Mouse (Mus musculus) MEL (cell line): ENCODE measurements around the gene Ptpra. TPM values are rescaled to one million over a fixed set of nuclear protein-coding genes. Genes with fewer than 3 reads are reported as not detected.
A peak's percentile ranks its signal among the peaks of the same experiment; 100 is the strongest.

ENCODE experiments used
- DNase-seq: peaks from one replicate; pipeline ENCODE4 v3.0.0; 2011; ENCODE audit warnings: low read depth, low spot score
- H3K27ac ChIP-seq: 2 replicates; pipeline ENCODE4 v1.5.1; 2012; ENCODE audit warnings: low read depth, mild to moderate bottlenecking, control low read depth, low read length, moderate library complexity; ENCODE audit not compliant: control insufficient read depth
- H3K27me3 ChIP-seq, 2 experiments: fragments of 150-350 bp in 1 of 2; sonication (generic) in 1 of 2; 2 replicates each; pipeline ENCODE4 v1.6.1; 2012; ENCODE audit warnings: low read length in 2 of 2, mild to moderate bottlenecking in 2 of 2, improper control_type of control experiment in 1 of 2, moderate library complexity in 1 of 2; ENCODE audit not compliant: insufficient read depth in 2 of 2, control insufficient read depth in 1 of 2
- H3K36me3 ChIP-seq, 2 experiments: 2 replicates each; pipeline ENCODE4 v1.6.1; 2012 to 2014; ENCODE audit warnings: low read length in 2 of 2, improper control_type of control experiment in 1 of 2, inconsistent platforms in 1 of 2, mild to moderate bottlenecking in 1 of 2; ENCODE audit not compliant: insufficient read depth in 2 of 2, control insufficient read depth in 1 of 2
- H3K4me1 ChIP-seq, 2 experiments: fragments of 150-350 bp in 1 of 2; sonication (generic) in 1 of 2; 2 replicates each; pipeline ENCODE4 v1.6.1; 2012; ENCODE audit warnings: low read length in 2 of 2, improper control_type of control experiment in 1 of 2, mild to moderate bottlenecking in 1 of 2; ENCODE audit not compliant: insufficient read depth in 2 of 2, control insufficient read depth in 1 of 2
- H3K4me3 ChIP-seq, 2 experiments: fragments of 150-350 bp in 1 of 2; sonication (generic) in 1 of 2; 2 replicates each; pipeline ENCODE4 v1.5.1; 2012; ENCODE audit warnings: low read depth in 2 of 2, low read length in 2 of 2, mild to moderate bottlenecking in 2 of 2, moderate library complexity in 2 of 2, control low read depth in 1 of 2, improper control_type of control experiment in 1 of 2; ENCODE audit not compliant: control insufficient read depth in 1 of 2, insufficient read depth in 1 of 2
- H3K79me2 ChIP-seq: 2 replicates; pipeline ENCODE4 v1.6.1; 2012; ENCODE audit warnings: mild to moderate bottlenecking, low read length, moderate library complexity; ENCODE audit not compliant: control insufficient read depth, poor library complexity, insufficient read depth
- H3K9ac ChIP-seq: 2 replicates; pipeline ENCODE4 v1.6.1; 2012; ENCODE audit warnings: low read depth, mild to moderate bottlenecking, control low read depth, low read length, moderate library complexity; ENCODE audit not compliant: control insufficient read depth, poor library complexity, severe bottlenecking
- H3K9me3 ChIP-seq: fragments of 150-350 bp; sonication (generic); replicated peaks from 2 replicates; pipeline ENCODE4 v1.6.1; 2012; ENCODE audit warnings: mild to moderate bottlenecking, low read length, improper control_type of control experiment, moderate library complexity; ENCODE audit not compliant: insufficient read depth
- BHLHE40 ChIP-seq: IDR thresholded peaks from 2 replicates; pipeline ENCODE4 v1.6.1; 2012; ENCODE audit warnings: low read depth, mild to moderate bottlenecking, inconsistent platforms, low read length, improper control_type of control experiment, borderline replicate concordance
- CHD2 ChIP-seq: IDR thresholded peaks from 2 replicates; pipeline ENCODE4 v1.6.1; 2011; ENCODE audit warnings: low read length, improper control_type of control experiment
- CTCF ChIP-seq, 3 experiments: IDR thresholded peaks in 2 of 3; conservative IDR thresholded peaks in 1 of 3; 2 replicates each; pipeline ENCODE4 v1.5.1; 2011 to 2012; ENCODE audit warnings: low read length in 3 of 3, low read depth in 2 of 3, mild to moderate bottlenecking in 2 of 3, improper control_type of control experiment in 1 of 3, inconsistent platforms in 1 of 3, mixed read lengths in 1 of 3, moderate library complexity in 1 of 3; ENCODE audit not compliant: control insufficient read depth in 1 of 3, insufficient read depth in 1 of 3, poor library complexity in 1 of 3, severe bottlenecking in 1 of 3
- ELF1 ChIP-seq: IDR thresholded peaks from 2 replicates; pipeline ENCODE4 v1.6.1; 2014; ENCODE audit warnings: low read depth, mild to moderate bottlenecking, inconsistent platforms, low read length, improper control_type of control experiment, moderate library complexity
- EP300 ChIP-seq, 2 experiments: IDR thresholded peaks; 2 replicates each; pipeline ENCODE4 v1.6.1; 2011; ENCODE audit warnings: improper control_type of control experiment in 2 of 2, low read length in 2 of 2, low read depth in 1 of 2, mild to moderate bottlenecking in 1 of 2
- ETS1 ChIP-seq: IDR thresholded peaks from 2 replicates; pipeline ENCODE4 v1.6.1; 2012; ENCODE audit warnings: low read depth, mild to moderate bottlenecking, inconsistent platforms, low read length, improper control_type of control experiment, moderate library complexity
- GABPA ChIP-seq: IDR thresholded peaks from 2 replicates; pipeline ENCODE4 v1.6.1; 2012; ENCODE audit warnings: low read depth, mild to moderate bottlenecking, inconsistent platforms, low read length, improper control_type of control experiment, moderate library complexity
- GATA1 ChIP-seq: IDR thresholded peaks from 2 replicates; pipeline ENCODE4 v1.6.1; 2011; ENCODE audit warnings: low read depth, low read length, improper control_type of control experiment
- HCFC1 ChIP-seq: IDR thresholded peaks from 2 replicates; pipeline ENCODE4 v1.6.1; 2012; ENCODE audit warnings: low read depth, mild to moderate bottlenecking, inconsistent platforms, low read length, improper control_type of control experiment, moderate library complexity
- JUND ChIP-seq: IDR thresholded peaks from 2 replicates; pipeline ENCODE4 v1.6.1; 2011; ENCODE audit warnings: low read depth, mild to moderate bottlenecking, improper control_type of control experiment, low read length
- KAT2A ChIP-seq: conservative IDR thresholded peaks from 2 replicates; pipeline ENCODE4 v1.6.1; 2012; ENCODE audit warnings: low read depth, low read length, improper control_type of control experiment, inconsistent platforms
- MAFK ChIP-seq: IDR thresholded peaks from 2 replicates; pipeline ENCODE4 v1.6.1; 2011; ENCODE audit warnings: low read depth, mild to moderate bottlenecking, low read length, improper control_type of control experiment, borderline replicate concordance
- MAX ChIP-seq: IDR thresholded peaks from 2 replicates; pipeline ENCODE4 v1.6.1; 2011; ENCODE audit warnings: low read length, improper control_type of control experiment
- MEF2A ChIP-seq: IDR thresholded peaks from 2 replicates; pipeline ENCODE4 v1.6.1; 2014; ENCODE audit warnings: low read depth, mild to moderate bottlenecking, inconsistent platforms, low read length, improper control_type of control experiment; ENCODE audit not compliant: poor library complexity, insufficient replicate concordance, severe bottlenecking; ENCODE audit errors: extremely low read depth
- MXI1 ChIP-seq: IDR thresholded peaks from 2 replicates; pipeline ENCODE4 v1.6.1; 2011; ENCODE audit warnings: mild to moderate bottlenecking, low read depth, low read length, improper control_type of control experiment
- MYC ChIP-seq: IDR thresholded peaks from 2 replicates; pipeline ENCODE4 v1.6.1; 2011; ENCODE audit warnings: low read depth, mild to moderate bottlenecking, low read length, improper control_type of control experiment, moderate library complexity
- NELFE ChIP-seq: IDR thresholded peaks from 2 replicates; pipeline ENCODE4 v1.6.1; 2011; ENCODE audit warnings: low read depth, low read length, improper control_type of control experiment
- POLR2A ChIP-seq, 2 experiments: IDR thresholded peaks; 2 replicates each; pipeline ENCODE4 v1.6.1; 2011 to 2012; ENCODE audit warnings: low read length in 2 of 2, mild to moderate bottlenecking in 2 of 2, control low read depth in 1 of 2, improper control_type of control experiment in 1 of 2, low read depth in 1 of 2, moderate library complexity in 1 of 2; ENCODE audit not compliant: control insufficient read depth in 1 of 2, insufficient read depth in 1 of 2, poor library complexity in 1 of 2
- POLR2AphosphoS2 ChIP-seq: IDR thresholded peaks from 2 replicates; pipeline ENCODE4 v1.6.1; 2011; ENCODE audit warnings: low read length, improper control_type of control experiment
- POLR2AphosphoS5 ChIP-seq: IDR thresholded peaks from 2 replicates; pipeline ENCODE4 v1.6.1; 2012; ENCODE audit warnings: low read depth, borderline replicate concordance, mild to moderate bottlenecking, inconsistent platforms, low read length, moderate library complexity, mixed read lengths
- RAD21 ChIP-seq: IDR thresholded peaks from 2 replicates; pipeline ENCODE4 v1.6.1; 2011; ENCODE audit warnings: mild to moderate bottlenecking, low read depth, low read length, improper control_type of control experiment
- RCOR1 ChIP-seq: IDR thresholded peaks from 2 replicates; pipeline ENCODE4 v1.6.1; 2012; ENCODE audit warnings: low read depth, mild to moderate bottlenecking, inconsistent platforms, low read length, improper control_type of control experiment
- SIN3A ChIP-seq: IDR thresholded peaks from 2 replicates; pipeline ENCODE4 v1.6.1; 2012; ENCODE audit warnings: low read length, improper control_type of control experiment, inconsistent platforms
- SMC3 ChIP-seq: IDR thresholded peaks from 2 replicates; pipeline ENCODE4 v1.6.1; 2011; ENCODE audit warnings: low read depth, low read length, improper control_type of control experiment
- TBP ChIP-seq: IDR thresholded peaks from 2 replicates; pipeline ENCODE4 v1.8.0; 2011; ENCODE audit warnings: low read depth, low read length, improper control_type of control experiment
- TCF12 ChIP-seq: IDR thresholded peaks from 2 replicates; pipeline ENCODE4 v1.6.1; 2014; ENCODE audit warnings: low read depth, mild to moderate bottlenecking, inconsistent platforms, low read length, improper control_type of control experiment, moderate library complexity
- UBTF ChIP-seq: IDR thresholded peaks from 2 replicates; pipeline ENCODE4 v1.6.1; 2012; ENCODE audit warnings: low read depth, mild to moderate bottlenecking, inconsistent platforms, low read length, improper control_type of control experiment, moderate library complexity, borderline replicate concordance; ENCODE audit not compliant: insufficient read depth
- USF1 ChIP-seq: IDR thresholded peaks from 2 replicates; pipeline ENCODE4 v1.6.1; 2014; ENCODE audit warnings: low read depth, mild to moderate bottlenecking, inconsistent platforms, low read length, improper control_type of control experiment, moderate library complexity
- USF2 ChIP-seq, 2 experiments: IDR thresholded peaks; 2 replicates each; pipeline ENCODE4 v1.6.1; 2011 to 2012; ENCODE audit warnings: improper control_type of control experiment in 2 of 2, low read length in 2 of 2, borderline replicate concordance in 1 of 2, inconsistent platforms in 1 of 2, low read depth in 1 of 2, mild to moderate bottlenecking in 1 of 2; ENCODE audit not compliant: insufficient read depth in 1 of 2
- ZC3H11A ChIP-seq: IDR thresholded peaks from 2 replicates; pipeline ENCODE4 v1.6.1; 2012; ENCODE audit warnings: low read depth, mild to moderate bottlenecking, inconsistent platforms, low read length, improper control_type of control experiment
- ZMIZ1 ChIP-seq: IDR thresholded peaks from 2 replicates; pipeline ENCODE4 v1.6.1; 2012; ENCODE audit warnings: low read depth, mild to moderate bottlenecking, inconsistent platforms, low read length, improper control_type of control experiment, moderate library complexity
- ZNF384 ChIP-seq: IDR thresholded peaks from 2 replicates; pipeline ENCODE4 v1.6.1; 2012; ENCODE audit warnings: low read depth, mild to moderate bottlenecking, inconsistent platforms, low read length, improper control_type of control experiment
- polyA plus RNA-seq, 2 experiments: library from polyadenylated mRNA; stranded (reverse) in 1 of 2; unstranded in 1 of 2; fragments of >175 nt in 1 of 2; fragments of >200 nt in 1 of 2; gene quantifications; 2 replicates each; pipeline versions ENCODE4 v1.2.1 to v1.2.4; 2012; ENCODE audit warnings: low replicate concordance in 2 of 2, low read depth in 1 of 2; ENCODE audit not compliant: insufficient read length in 2 of 2, insufficient read depth in 1 of 2, missing spikeins in 1 of 2
- total RNA-seq: library from RNA; depleted of rRNA; stranded (reverse); fragments of 300-350 nt; gene quantifications from 2 replicates; pipeline ENCODE4 v1.2.3, GENCODE M21; 2012

Gene Ptpra
- total and polyA plus RNA-seq, 3 experiments = 28.1 to 68.3 TPM; not detected in 1

GRCm38 (mm10) chr2:130411558-130412495 is 38.3 kb upstream of the Ptpra start:
- Histone ChIP-seq H3K4me3 (peak overlapping the region in 1 of 2 experiments; percentile 27; a peak in 1 of 4 replicates), H3K27ac (no peak overlapping the region), H3K79me2 (no peaks in the 10 kb centered on the region), H3K9ac (no peak overlapping the region), H3K9me3 (no peaks in the 10 kb centered on the region), H3K27me3 (no peaks in the 10 kb centered on the region)
- peak; percentile 76 for DNase-seq
- TF ChIP-seq TBP (no peak), KAT2A (no peak), SIN3A (no peak; the same call in 1 of the 2 replicates), ZNF384 (no peak), MXI1 (no peak), EP300 (IDR thresholded peaks at IDR 0.05; ENCODE audit: low read depth in 1 of 2, low read length in 2 of 2) (no peak), BHLHE40 (0 out of 2 replicates have a peak, but pooled peaks have one; percentile 16), TCF12 (no peak), SMC3 (peak; percentile 92), ELF1 (peak; percentile 43; the same call in 1 of the 2 replicates), MAX (no peak), USF1 (no peak), CTCF (IDR thresholded peaks at IDR 0.05 in 2 of 3, conservative IDR thresholded peaks at IDR 0.05 in 1 of 3; ENCODE audit: control insufficient read depth in 1 of 3, insufficient read depth in 1 of 3, low read depth in 2 of 3, low read length in 3 of 3, poor library complexity in 1 of 3, severe bottlenecking in 1 of 3) (peak; percentile 90 to 99 (median 92)), POLR2AphosphoS5 (no peak), RCOR1 (no peak), UBTF (no peak), RAD21 (peak; percentile 66), MYC (0 out of 2 replicates have a peak, but pooled peaks have one; percentile 32), CHD2 (no peak), POLR2AphosphoS2 (no peak), JUND (no peak), MEF2A (no peak), NELFE (no peak), USF2 (IDR thresholded peaks at IDR 0.05; ENCODE audit: borderline replicate concordance in 1 of 2, insufficient read depth in 1 of 2, low read depth in 1 of 2, low read length in 2 of 2) (no peak), MAFK (0 out of 2 replicates have a peak, but pooled peaks have one; percentile 9), POLR2A (IDR thresholded peaks at IDR 0.05; ENCODE audit: control insufficient read depth in 1 of 2, insufficient read depth in 1 of 2, low read depth in 1 of 2, low read length in 2 of 2, poor library complexity in 1 of 2) (no peak), HCFC1 (no peak), ZMIZ1 (no peak), GATA1 (no peak), GABPA (no peak), ZC3H11A (peak; percentile 67), ETS1 (no peak)
- TF ChIP-seq, all 39 proteins: peak for 8
- H3K36me3 ChIP-seq = peaks cover 0 to 21% of the 10 kb centered on the region in 2 experiments; a peak in 2 of 4 replicates
- peaks cover 12 to 15% of the 10 kb centered on the region in 2 experiments for H3K4me1 ChIP-seq
